Mouse (Mus musculus): Measurements from ENCODE around the gene C1qa.

Gene C1qa

DNA sequence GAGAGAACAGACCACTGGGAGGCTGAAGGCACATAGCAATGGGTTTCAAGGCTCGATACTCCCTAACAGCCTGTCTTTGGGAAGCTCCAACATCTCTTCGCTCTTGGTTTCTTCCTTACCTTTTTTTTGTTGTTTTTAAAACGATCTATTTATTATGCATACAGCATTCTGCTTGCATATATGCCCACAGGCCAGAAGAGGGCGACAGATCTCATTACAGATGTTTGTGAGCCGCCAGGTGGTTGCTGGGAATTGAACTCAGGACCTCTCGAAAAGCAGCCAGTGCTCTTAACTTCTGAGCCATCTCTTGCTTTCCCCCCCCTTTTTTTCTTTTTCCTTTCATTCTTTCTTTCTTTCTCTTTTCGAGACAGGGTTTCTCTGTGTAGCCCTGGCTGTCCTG is 551 bp upstream of the C1qa start:
- DNase-seq (ENCODE audit: low spot score): no peak

DNA sequence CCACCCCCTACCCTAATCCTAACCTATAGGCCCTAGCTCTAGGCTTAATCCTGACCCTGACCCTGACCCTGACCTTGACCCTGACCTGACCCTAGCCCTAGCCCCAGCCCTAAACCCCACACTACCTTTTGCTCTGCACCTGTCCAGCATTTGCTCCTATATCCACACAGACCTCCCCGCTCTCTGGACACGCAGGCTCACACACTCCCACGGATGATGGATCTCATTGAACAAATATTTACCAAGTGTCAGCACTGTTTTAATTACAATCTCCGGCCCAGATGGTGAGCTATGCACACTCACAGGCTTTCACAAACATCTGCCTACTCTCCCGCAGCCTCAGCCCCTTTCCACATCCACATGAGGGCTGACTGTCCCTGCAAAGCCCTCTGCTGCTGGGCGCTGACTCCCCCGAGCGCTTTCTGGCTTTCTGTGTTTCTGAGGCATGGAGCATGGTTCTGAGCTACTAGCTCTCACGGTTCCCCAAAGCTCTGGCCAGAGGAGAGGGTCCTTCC is 462 bp downstream of the C1qa start:
- DNase-seq (ENCODE audit: low spot score): no peak

DNA sequence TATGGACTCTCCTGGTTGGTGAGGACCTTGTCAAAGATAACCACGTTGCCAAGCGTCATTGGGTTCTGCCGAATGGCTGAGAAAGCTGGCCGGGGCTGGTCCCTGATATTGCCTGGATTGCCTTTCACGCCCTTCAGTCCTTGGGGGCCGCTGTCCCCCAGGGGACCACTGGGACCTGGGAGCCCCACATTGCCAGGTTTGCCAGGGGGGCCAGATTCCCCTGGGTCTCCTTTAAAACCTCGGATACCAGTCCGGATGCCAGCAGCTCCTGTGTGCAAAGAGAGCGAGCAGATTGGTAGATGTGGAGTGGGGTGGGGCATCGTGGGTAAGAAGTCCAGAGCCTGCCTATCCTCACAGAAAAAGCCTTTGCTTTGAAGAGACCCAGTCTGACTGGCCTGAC is 2.1 kb downstream of the C1qa start:
- no peak for DNase-seq (ENCODE audit: low spot score)

DNA sequence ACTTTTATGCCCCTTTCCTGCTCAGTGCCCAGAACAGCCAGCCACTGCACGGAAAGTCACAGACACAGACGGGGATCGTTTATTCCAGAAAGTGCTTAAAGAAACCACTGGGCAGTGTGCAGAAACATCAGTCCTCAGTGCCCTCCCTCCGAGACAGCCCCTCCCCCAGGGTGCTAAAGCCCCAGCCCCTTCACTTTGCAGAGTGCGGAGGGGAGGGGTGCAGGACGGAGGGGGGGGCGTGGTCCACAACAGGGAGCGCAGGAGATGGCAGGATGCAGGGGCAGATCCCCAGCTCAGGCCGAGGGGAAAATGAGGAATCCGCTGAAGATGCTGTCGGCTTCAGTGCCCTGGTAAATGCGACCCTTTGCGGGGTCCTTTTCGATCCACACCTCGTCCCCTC is 2.7 kb downstream of the C1qa start:
- DNase-seq (ENCODE audit: low spot score): no peak

DNA sequence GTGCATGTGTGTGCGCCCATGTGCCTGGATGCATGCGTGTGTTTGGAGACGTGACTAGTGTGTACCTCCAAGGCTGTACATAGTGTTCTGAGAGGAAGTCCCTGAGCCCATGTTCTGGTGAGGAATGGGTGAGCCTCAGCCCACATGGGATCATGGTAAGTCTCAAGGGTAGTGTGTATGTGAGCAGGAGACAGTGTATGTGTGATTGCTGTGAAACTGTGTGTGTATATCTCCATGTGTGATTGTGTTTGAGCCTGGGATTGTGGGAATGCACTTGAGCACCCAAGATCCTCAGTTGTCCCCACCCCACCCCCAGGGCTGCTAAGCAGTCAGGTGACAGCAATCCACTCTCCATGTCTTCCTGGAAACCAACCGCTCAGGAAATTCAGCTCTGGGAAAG is 3.8 kb downstream of the C1qa start:
- DNase-seq (ENCODE audit: low spot score): no peak

DNA sequence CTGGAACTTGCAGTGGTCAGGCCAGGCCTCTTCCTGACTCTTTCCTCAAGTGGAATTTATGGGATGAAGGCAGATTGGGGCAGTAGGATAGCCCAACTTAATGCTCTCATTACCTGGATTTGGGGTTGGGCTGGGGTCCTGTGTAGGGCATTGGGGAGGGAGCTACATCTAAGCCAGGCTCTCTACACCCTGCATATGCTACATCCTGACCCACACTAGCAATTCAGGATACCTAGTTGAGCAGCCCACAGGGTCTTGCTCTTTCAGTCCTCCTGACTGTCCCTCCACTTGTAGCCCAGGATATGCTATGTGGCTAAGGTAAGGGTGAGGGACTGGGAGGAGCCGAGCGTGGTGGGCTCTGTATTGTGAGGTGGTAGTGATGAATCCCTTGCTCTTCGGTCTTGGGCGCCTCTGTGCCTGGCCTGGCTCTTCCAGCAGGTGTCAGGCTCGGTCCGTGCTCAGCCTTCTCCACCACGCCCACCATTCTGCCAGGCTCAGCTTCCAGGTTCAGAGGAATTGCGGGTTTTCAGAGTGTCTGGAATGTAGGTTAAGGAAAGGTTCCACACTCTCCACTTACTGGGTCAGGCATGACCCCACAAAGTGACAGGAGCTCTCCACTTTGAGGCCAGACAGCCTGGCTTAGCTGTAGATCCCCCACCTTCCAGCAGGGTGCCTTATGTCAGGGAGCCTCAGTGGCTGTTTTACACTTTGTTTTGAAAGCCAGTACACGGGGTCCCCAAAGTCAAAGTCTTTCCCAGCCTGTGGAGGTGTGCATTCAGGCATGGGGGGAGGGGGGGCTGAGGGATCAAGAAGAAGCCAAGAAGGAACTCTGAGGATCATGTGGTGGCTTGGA is 4.7 kb downstream of the C1qa start:
- DNase-seq (ENCODE audit: low spot score): peak; percentile 72

DNA sequence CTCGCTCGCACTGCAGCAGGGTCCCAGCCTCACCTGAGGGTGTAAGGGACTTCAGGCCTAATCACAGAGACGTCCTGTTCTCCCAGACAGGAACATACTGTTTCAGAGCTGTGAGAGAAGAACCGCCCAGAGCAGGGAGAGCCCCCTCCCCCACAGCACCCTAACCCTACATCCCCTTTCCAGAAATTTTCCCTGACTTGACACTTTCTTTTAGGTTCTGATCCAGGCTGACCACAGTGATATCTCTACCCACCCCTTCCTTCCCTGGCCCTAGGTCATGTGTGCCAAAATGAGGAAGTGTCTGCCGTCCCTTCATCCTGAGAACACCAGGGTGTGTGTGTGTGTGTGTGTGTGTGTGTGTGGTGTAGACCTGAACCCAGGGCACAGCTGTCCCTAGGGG is 5.8 kb downstream of the C1qa start, which contains the start of gene C1qc:
Gene C1qc, minus strand, starts transcription at position 255 of the 400 bp plus-strand sequence.
- DNase-seq (ENCODE audit: low spot score): no peak

DNA sequence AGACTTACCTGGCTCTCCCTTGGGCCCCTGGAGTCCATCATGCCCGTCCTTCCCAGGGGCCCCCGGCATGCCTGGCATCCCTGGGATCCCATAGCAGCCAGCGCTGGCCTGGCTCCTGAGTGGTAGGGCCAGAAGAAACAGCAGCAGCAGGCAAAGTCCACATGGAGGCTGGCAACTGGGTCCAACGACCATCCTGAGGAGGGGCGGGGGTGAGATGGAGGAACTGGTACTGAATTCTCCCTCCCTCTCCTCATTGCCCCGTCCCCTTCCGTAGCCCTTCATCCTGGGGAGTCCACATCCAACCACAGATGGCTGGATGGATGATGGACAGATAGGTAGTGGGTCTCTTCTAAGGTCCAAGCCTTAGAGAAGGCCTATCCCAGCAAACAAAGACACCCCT is 6.2 kb downstream of the C1qa start:
- DNase-seq (ENCODE audit: low spot score): no peak

DNA sequence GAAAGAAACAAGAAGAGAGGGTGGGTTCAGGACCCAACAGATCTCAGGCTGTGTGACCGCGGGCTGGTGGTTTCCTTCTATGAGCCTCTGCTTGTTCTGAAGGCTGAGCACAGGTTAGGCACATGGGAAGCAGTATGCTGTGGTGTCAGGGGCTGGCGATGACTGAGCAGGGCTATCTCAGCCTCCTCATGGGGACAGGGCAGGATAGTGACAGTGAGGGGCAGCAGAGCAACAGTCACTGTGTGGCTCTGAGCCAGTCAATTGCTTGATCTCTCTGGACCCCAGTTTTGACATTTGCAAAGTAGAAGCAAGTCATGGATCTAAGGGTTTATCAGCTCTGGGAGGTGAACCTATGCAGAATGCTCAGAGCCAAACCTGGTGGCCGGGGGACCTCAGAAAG is 7.5 kb downstream of the C1qa start:
- DNase-seq (ENCODE audit: low spot score): no peak

DNA sequence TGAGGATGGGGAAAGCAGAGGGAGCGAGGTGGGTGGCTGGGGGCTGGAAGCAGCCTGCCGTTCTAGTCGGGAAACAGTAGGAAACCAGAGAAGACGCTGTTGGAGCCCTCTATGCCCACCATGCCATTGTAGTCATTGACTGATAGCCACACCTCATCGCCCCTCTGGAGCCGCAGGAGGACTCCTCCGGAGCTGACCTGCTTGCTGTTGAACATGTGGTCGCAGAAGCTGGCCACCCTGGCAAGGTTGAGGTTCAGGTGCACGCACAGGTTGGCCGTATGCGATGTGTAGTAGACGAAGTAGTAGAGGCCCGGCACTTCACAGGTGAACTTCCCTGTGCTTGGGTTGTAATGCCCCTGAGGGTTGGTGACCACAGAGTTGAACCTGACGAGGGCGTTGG is 8.6 kb downstream of the C1qa start:
- no peak for DNase-seq (ENCODE audit: low spot score)

DNA sequence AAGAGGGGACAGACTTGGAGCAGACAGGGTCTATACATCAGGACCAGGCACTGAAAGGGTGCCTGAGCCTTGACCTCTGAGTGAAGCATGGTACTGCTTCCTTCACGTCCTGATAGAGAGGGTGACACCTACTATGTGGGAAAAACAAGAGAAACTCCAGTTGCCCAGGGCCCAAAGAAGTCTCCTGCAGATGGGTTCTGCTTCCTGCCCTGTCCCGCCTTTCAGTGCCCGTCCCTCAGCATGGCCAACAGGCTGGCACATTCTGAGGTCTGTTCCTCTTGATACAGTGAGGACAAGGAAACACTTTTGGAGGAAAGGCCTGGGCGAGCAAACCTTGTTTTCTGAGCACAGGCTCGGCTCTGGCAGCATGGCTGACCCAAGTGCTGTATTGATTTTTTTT is 10.9 kb downstream of the C1qa start:
- DNase-seq (ENCODE audit: low spot score): no peak

DNA sequence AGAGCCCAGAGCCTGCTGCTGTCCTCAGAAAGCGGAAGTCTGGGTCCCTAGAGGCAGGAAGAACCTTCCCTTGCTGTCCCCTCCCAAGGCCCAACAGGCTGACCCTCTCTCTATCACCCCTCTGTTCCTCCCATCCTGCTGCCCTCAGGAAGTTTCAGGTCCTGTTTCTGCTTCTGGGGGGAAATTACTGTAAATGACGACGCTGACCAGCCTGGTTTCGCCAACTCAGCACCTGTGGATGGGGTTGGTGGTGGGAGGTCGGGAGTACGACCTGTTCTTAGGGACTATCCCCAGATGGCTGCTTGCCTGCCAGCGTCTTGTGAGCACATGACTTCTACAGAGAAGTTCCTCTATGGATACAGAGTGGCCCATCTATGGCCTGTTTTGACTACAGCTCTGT is 12.5 kb downstream of the C1qa start, which contains the start of gene C1qb:
Gene C1qb, minus strand, starts transcription at position 87 of the 400 bp plus-strand sequence.
- no peak for DNase-seq (ENCODE audit: low spot score)

DNA sequence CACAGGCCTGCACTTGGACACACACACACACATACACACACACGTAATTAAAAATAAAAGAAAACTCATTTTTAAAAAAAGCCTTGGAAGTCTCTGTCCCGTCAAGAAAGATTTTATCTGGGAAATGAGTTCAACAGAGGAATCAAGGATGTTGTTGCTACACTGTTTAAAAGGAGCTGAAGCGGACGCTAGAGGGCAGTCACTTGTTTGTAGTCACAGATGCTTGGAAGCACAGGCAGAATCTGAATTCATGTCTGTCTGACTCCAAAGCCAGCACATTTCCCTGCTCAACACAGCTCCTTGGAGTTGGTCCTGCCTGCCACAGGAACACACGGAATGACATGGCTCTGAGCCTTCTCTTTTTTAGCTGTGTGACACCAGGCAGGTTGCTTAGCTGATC is 20.0 kb downstream of the C1qa start:
- no peak for DNase-seq (ENCODE audit: low spot score)

DNA sequence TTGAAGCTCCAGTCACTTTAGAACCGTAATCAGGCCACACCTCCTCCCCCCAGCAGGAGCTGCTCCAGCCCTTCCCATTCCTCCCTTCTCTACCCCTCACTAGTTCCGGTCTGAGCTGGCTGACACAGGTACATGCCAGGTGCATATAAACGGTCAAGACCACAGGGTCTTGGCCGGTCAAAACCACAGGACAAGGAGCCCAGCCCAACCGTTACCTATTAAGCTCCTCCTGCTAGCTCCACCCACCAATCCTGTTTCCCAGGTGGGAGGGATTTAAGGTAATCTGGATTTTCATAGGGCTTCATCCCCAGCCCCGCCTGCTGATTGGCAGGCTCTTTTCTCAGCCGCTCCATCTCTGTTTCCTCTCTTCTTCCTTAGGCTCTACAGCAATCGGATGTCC is 20.4 kb downstream of the C1qa start:
- DNase-seq (ENCODE audit: low spot score): no peak

DNA sequence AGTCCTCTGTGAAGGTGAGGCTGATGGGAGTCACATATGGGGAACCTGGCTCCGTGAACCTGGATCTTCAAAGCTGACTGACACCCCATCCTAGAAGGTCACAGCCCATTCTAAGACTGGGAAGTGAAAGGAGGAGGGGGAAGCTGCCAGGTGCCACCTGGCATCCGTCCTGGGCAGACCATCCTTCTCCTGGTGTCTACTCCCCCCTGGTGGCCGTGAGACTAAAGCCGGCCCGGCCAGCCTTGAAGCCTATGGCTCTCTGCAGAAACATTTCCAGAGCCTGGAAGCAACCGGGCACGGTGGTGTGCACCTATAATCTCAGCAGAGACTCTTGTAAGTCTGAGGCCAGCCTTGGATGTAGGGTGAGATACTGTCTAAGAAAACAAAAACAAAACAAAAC is 21.6 kb downstream of the C1qa start:
- DNase-seq (ENCODE audit: low spot score): peak; percentile 78

DNA sequence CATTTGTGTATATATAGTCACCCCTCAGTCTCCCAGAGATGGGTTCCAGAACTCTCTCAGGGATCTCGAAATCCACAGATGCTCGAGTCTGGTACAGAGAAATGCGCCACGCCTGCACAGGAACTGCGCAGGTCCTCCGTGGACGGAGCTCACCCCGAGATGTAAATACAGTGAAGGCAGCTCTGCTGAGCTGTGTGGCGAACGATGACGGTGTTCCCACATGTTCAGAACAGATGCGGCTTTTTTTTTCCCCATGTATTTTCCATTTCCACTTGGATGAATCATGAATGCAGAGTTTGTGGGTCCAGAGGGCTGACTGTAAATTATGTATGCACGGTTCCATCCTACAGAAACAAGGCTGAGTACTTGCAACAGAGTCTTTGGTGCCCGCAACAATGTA is 23.6 kb downstream of the C1qa start:
- DNase-seq (ENCODE audit: low spot score): no peak

DNA sequence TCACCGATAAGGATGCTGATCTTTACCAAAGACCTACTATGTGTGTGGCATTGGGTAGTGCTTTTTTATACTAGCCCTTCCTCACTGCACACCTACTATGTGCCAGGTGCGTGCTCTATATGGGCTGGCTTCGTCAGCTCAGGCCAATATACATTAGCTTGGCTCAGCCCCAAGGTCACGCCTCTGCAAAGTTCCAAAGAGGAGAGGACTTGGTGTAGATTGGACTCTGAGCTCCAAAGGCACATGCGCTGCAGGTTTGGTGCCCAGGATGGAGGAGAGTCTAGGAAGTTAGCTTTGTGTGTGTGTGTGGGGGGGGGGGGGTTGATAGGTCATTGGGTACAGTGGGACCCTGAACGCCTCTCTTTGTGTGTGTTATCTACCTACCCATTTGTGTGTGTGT is 30.2 kb downstream of the C1qa start:
- DNase-seq (ENCODE audit: low spot score): no peak

DNA sequence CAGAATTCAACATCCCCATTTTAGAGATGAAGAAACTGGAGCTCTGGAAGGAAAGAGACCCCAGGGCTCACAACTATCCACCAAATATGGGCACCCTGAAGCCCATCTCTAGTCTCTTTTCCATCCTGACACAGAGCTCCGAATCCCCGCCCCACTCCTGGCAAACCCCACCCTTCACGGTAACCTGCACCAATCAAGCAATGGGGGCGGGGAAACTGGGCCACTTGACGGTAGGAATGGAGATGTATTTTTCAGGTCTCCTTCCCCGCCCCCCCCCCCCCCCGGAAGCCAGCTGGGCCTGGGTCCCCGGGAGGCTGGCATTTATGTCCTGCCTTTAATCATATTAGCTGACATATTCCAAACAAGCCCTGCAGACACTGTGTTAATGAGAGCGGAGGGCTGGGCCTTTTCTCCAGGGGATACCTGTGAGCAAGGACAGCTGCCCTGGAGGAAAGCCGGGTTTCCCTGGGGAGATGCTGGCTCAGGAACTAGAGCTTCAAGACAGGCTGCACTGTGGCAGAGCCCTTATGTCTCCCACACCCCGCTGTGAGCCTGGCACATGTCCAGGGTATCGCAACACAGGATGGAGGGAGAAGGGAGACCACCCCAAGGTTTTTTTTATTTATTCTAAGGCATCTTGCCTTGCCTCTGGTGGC is 30.8 kb downstream of the C1qa start:
- no peak for DNase-seq (ENCODE audit: low spot score)

DNA sequence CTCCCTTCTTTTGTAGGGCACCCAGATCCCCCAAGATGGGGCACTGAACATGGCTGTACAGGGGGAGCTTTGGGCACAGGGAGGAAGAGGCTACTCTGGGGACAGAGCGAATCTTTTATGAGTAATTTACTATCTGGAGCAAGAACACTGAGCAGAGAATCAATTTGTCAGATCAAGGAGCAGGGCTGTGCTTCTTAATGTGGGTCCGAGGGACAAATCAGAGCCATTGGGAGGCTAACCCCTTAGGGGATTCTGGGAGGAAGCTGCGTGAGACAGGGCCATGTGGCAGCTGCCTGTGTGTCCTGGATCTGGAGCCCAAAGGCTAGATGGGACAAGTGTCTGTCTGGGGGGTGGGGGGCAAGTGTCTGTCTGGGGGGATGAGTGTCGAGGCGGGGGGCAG is 33.1 kb downstream of the C1qa start:
- no peak for DNase-seq (ENCODE audit: low spot score)

DNA sequence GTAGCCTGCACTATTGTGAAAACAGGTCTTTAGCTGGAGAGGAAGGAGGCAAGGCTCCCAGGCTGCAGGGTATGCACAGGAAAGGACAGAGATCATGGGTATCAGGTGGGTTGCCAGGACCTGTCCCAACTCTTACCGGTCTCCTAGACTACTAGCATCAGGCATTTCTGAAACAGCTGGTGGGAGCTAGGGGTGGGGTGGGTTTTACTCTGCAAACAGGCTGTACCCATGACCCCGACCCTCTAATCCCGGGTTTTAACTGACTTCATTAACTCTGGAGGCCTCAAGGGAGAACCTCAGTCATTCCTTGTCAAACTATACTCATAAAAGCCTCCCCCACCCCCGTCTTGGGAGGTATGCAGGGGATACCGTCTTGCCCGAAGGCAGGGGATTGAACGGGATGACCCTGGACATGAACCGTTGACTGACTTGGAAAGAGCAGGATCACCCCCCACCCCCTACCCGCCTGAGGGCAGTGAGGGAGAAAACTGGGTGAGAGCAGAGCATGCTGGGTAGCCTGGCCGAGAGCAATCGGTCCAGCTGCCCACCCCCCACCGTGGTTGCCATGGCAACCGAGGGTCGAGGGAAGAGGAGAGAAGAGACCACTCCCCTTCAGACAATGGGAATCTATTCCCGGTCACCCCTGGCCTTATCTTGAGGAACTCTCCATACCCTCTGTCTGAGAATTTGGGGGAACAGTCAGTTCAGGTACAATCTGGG is 33.7 kb downstream of the C1qa start:
- no peak for DNase-seq (ENCODE audit: low spot score)

DNA sequence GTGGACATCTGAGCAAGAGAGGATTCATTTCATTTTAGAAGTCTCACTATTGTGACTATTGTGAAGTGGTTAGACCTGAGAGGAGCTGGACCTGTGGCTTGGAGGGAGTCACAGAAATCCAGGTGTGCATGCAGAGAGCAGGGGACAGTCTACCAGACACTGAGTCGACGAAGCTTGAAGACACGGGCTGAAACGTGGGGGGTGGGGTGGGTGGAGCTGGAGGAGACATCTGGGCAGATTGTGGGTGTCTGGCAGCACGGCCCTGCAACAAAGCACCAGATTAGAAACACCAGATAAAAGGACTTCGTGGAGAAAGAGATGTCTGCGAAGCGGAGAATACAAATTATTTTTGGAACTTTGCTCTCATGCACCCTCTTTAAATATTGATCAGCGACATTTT is 35.1 kb downstream of the C1qa start:
- no peak for DNase-seq (ENCODE audit: low spot score)

DNA sequence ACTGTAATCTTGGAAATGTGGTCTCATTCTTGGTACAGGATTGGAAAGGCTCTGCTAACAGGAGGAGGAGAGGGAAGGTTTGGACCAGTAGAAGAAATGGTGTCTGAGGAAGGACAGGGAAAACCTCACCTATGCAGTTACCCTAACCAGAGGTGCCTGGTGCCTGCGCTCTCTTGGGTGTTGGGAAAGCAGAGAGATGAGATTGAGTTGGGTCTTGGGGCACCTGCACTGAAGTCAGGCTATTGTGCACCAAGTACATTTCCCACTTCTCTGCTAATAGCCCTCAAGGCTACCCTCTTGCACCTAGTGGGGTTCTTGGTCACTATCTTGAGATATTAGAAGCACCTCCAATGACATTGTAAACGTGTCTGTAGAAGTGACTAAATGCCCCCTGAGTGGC is 36.2 kb downstream of the C1qa start:
- DNase-seq (ENCODE audit: low spot score): no peak

DNA sequence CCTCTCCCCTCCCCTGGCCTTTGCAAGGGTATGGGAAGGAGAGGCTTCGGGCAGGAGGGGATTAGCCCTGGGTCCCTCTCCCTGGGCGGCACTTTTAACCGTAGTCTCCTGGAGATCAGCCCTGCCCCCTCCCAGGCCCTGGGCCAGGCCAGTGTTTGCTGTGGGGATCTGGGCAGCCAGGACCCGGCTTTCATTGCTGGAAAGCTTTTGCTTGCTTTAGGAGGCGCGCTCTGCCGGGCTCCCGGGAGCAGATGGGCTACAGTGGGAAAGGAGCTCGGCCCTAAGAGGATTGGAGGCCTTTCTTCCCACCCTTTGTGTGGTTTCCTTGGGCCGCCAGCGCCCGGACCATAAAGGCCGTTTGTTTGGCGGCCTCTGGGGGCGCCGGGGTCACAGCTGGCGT is 36.8 kb downstream of the C1qa start:
- DNase-seq (ENCODE audit: low spot score): no peak

Data from testis, postnatal 10 days (tissue).